ENCODE assay signal across 20 mouse cellular contexts in the genomic region with DNA sequence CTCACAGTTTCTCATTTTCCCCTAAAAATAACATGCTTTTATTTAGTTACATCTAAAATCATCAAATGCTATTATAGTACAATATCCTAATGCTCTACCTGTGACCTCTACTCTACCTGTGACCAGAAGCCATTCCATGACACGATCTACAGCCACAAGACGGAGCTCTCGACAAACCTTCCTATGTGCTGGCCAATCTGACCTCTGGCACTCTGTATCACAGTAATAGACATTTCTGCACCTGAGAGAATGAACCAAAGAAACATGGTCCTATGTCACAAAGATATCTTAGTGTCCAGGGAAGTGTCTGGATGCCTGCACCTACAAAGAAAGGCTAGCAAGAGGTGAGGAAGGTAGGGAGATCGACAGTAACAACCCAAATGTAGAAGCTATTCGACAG. TPM values are rescaled to one million over a fixed set of nuclear protein-coding genes. Genes with fewer than 3 reads are reported as not detected.
DNase-seq lines count a peak whose midpoint lies in the region; ATAC-seq lines count a peak whose summit lies in the region.
"Had no signal": no experiment of that assay in that cellular context is flagged by ENCODE, and none has a peak within 500 bp of the region (broad histone marks: within the 10 kb centered on the region; RNA-seq: fewer than 3 reads in every experiment).

No protein-coding gene starts in this region.

- H3K9me3 ChIP-seq in midbrain, embryonic 11.5 days (ENCODE audit: control insufficient read depth, low read length) = no peaks in the 10 kb centered on the region
- no peaks in the 10 kb centered on the region for H3K9me3 ChIP-seq in midbrain, embryonic 15.5 days
- H3K9me3 ChIP-seq: G1E had no signal

- peak; percentile 66 for DNase-seq in heart, adult 11 months
- no peak for DNase-seq in heart, postnatal 4 days
- DNase-seq in midbrain, embryonic 11.5 days (ENCODE audit: low spot score, missing footprints) = peak; percentile 56
- DNase-seq: adrenal gland, adult 2 months; adrenal gland, adult 8-10 months; adrenal gland, postnatal 10 days; adrenal gland, postnatal 14 days; adrenal gland, postnatal 25 days; adrenal gland, postnatal 36 days; B cell, adult 2 months; cerebellum, adult 11 months; cerebellum, adult 11-12 months; cerebellum, adult 18-20 months had no signal

- H3K4me3 ChIP-seq in midbrain, embryonic 11.5 days (ENCODE audit: low read depth, low read length) = no peak overlapping the region
- no peak overlapping the region for H3K4me3 ChIP-seq in midbrain, embryonic 15.5 days

- ATAC-seq in midbrain, embryonic 11.5 days (ENCODE audit: low FRiP score) = no peak
- no peak for ATAC-seq in midbrain, embryonic 15.5 days (replicated peaks)
- ATAC-seq: activated CD4-positive, CD25-positive, alpha-beta regulatory T cell, adult 4 months; CD4-positive, CD25-positive, alpha-beta regulatory T cell, adult 4 months; Patski had no signal

- no peaks in the 10 kb centered on the region for H3K4me1 ChIP-seq in midbrain, embryonic 11.5 days (ENCODE audit: control insufficient read depth, insufficient read depth, low read length)
- no peaks in the 10 kb centered on the region for H3K4me1 ChIP-seq in midbrain, embryonic 15.5 days

- no peaks in the 10 kb centered on the region for H3K27me3 ChIP-seq in midbrain, embryonic 11.5 days (ENCODE audit: control insufficient read depth, insufficient read depth, low read length)
- no peaks in the 10 kb centered on the region for H3K27me3 ChIP-seq in midbrain, embryonic 15.5 days (replicated peaks)
- H3K27me3 ChIP-seq: CH12.LX, Patski had no signal

- H3K4me2 ChIP-seq in midbrain, embryonic 11.5 days = no peak overlapping the region
- H3K4me2 ChIP-seq in midbrain, embryonic 15.5 days = no peak overlapping the region

- no peak overlapping the region for H3K9ac ChIP-seq in midbrain, embryonic 11.5 days (ENCODE audit: low read length)
- H3K9ac ChIP-seq in midbrain, embryonic 15.5 days = no peak overlapping the region

- 0 out of 2 replicates have a peak, but pooled peaks cover 2% of the 10 kb centered on the region for H3K36me3 ChIP-seq in midbrain, embryonic 11.5 days (ENCODE audit: control insufficient read depth, insufficient read depth, low read length)
- H3K36me3 ChIP-seq in midbrain, embryonic 15.5 days (replicated peaks) = 0 out of 2 replicates have a peak, but pooled peaks cover 7% of the 10 kb centered on the region

- 94% methylated on average over 5 of the region's 5 CpGs for WGBS in midbrain, embryonic 11.5 days
- 95% methylated on average over 5 of the region's 5 CpGs for WGBS in midbrain, embryonic 15.5 days

- H3K27ac ChIP-seq in midbrain, embryonic 11.5 days (ENCODE audit: low read depth, low read length) = no peak overlapping the region
- no peak overlapping the region for H3K27ac ChIP-seq in midbrain, embryonic 15.5 days

RNA-seq across cellular contexts. Expression of a gene that starts 6.1 kb away (rescaled TPM):
- total RNA-seq in heart, postnatal 4 days (2021) = 10 to 100 TPM; 49.5 to 57.1 TPM
- polyA plus RNA-seq in midbrain, embryonic 11.5 days (2014; fragmentation: Nextera tagmentation; extraction: Ambion mirVana) = 11.9 TPM in 2 replicates
- polyA plus RNA-seq in midbrain, embryonic 15.5 days (2015; fragmentation: Nextera tagmentation; extraction: Ambion mirVana) = 13.1 and 13.5 TPM in 2 replicates

RNA-seq across cellular contexts. Expression of a gene that starts 10.7 kb away (rescaled TPM):
- 1 to 10 TPM in 1 of 2 experiments, under 1 TPM in 1; 0.97 to 1.2 TPM for total RNA-seq in heart, postnatal 4 days (2021)
- polyA plus RNA-seq in midbrain, embryonic 11.5 days (2014; fragmentation: Nextera tagmentation; extraction: Ambion mirVana) = 0.83 and 1.1 TPM in 2 replicates
- polyA plus RNA-seq in midbrain, embryonic 15.5 days (2015; fragmentation: Nextera tagmentation; extraction: Ambion mirVana) = 0.39 and 0.40 TPM in 2 replicates

RNA-seq across cellular contexts. Expression of a gene that starts 34.0 kb away (rescaled TPM):
- under 1 TPM; 0.29 to 0.54 TPM for total RNA-seq in heart, postnatal 4 days (2021)
- 0.33 and 0.44 TPM in 2 replicates for polyA plus RNA-seq in midbrain, embryonic 11.5 days (2014; fragmentation: Nextera tagmentation; extraction: Ambion mirVana)
- 0.72 and 1.7 TPM in 2 replicates for polyA plus RNA-seq in midbrain, embryonic 15.5 days (2015; fragmentation: Nextera tagmentation; extraction: Ambion mirVana)
- total RNA-seq: G1E, MEL had no signal
- polyA plus RNA-seq: activated CD4-positive, CD25-positive, alpha-beta regulatory T cell, adult 4 months; CD4-positive, CD25-positive, alpha-beta regulatory T cell, adult 4 months; G1E had no signal
